Mouse (Mus musculus) stomach, postnatal 0 days (tissue): ENCODE measurements around the gene 1110051M20Rik.

Experiments used
- CTCF ChIP-seq: IDR thresholded peaks from 2 replicates; pipeline ENCODE4 v1.5.1; 2016; ENCODE audit warnings: antibody characterized with exemption, low read depth, mild to moderate bottlenecking, moderate library complexity
- EP300 ChIP-seq: optimal IDR thresholded peaks from 2 replicates; pipeline ENCODE3; 2016; ENCODE audit warnings: antibody characterized with exemption

- TF ChIP-seq EP300 (no peak), CTCF (no peak)
Measured at GRCm38 (mm10) chr2:91308680-91309079, 135.8 kb downstream of the 1110051M20Rik start.
